Mouse (Mus musculus) E14TG2a.4 (cell line): ENCODE data around the gene Krt5.

Source experiments
- CTCF ChIP-seq: conservative IDR thresholded peaks from 2 replicates; pipeline ENCODE4 v1.5.1; 2014; ENCODE audit warnings: low read length
- NANOG ChIP-seq: IDR thresholded peaks from 2 replicates; pipeline ENCODE4 v1.6.1; 2014; ENCODE audit warnings: borderline replicate concordance, low read length, mixed read lengths
- POU5F1 ChIP-seq: IDR thresholded peaks from 2 replicates; pipeline ENCODE4 v1.6.1; 2014; ENCODE audit warnings: low read length, borderline replicate concordance

DNA sequence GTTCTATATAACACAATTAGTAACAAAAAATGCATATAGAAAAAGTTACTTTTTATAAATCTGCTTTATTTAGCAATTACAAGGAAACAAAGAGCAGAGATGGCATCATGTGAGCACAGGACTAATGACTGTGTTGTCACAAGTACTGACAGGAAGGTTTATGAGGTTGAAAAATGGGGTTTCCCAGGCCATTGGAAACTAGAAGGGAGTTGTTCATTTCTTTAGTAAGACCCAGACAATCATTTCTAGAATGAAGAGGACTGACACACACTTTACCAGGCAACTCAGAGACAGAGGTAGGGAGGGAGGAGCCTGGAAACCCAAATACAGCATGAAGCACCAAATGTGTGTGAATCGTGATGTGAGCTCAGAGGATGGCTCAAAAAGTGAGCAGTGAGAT is 36.7 kb downstream of the Krt5 start:
- no peak for TF ChIP-seq CTCF
- TF ChIP-seq POU5F1, result no peak
- TF ChIP-seq NANOG, result no peak
